Mouse (Mus musculus): ENCODE results near the gene Zc3h12a.
A peak's percentile ranks its signal among the peaks of the same experiment; 100 is the strongest.

The Zc3h12a gene

GRCm38 (mm10) chr4:125115081-125115480, 12.6 kb downstream of the Zc3h12a start:
- DNase-seq (ENCODE audit: low spot score) = no peak

GRCm38 (mm10) chr4:125114638-125115037, 13.0 kb downstream of the Zc3h12a start:
- DNase-seq (ENCODE audit: low spot score) = peak; percentile 82

GRCm38 (mm10) chr4:125105354-125105753, 22.3 kb downstream of the Zc3h12a start:
- no peak for DNase-seq (ENCODE audit: low spot score)

- DNase-seq (ENCODE audit: low spot score) = no peak
Measured at GRCm38 (mm10) chr4:125101334-125101733, 26.3 kb downstream of the Zc3h12a start.

GRCm38 (mm10) chr4:125099458-125099857, 28.2 kb downstream of the Zc3h12a start:
- peak; percentile 74 for DNase-seq (ENCODE audit: low spot score)

- DNase-seq (ENCODE audit: low spot score) = no peak
Measured at GRCm38 (mm10) chr4:125097412-125097811, 30.2 kb downstream of the Zc3h12a start.

GRCm38 (mm10) chr4:125096066-125096465, 31.6 kb downstream of the Zc3h12a start:
- no peak for DNase-seq (ENCODE audit: low spot score)

GRCm38 (mm10) chr4:125093031-125093430, 34.6 kb downstream of the Zc3h12a start:
- DNase-seq (ENCODE audit: low spot score) = no peak

GRCm38 (mm10) chr4:125085346-125085841, 42.2 kb downstream of the Zc3h12a start:
- DNase-seq (ENCODE audit: low spot score) = no peak

- peak; percentile 94 for DNase-seq (ENCODE audit: low spot score)
Measured at GRCm38 (mm10) chr4:125084403-125085345, 43.0 kb downstream of the Zc3h12a start, which contains the start of gene Meaf6. Gene Meaf6 (plus strand): TSS chr4:125085134.

GRCm38 (mm10) chr4:125078698-125079097, 48.9 kb downstream of the Zc3h12a start:
- no peak for DNase-seq (ENCODE audit: low spot score)

GRCm38 (mm10) chr4:125077700-125078099, 49.9 kb downstream of the Zc3h12a start:
- no peak for DNase-seq (ENCODE audit: low spot score)
